Mouse (Mus musculus) heart, embryonic 11.5 days (tissue): ENCODE measurements at regions not wholly inside any gene's neighbourhood (a gene's known extent, or its start where the extent isn't known, plus 50 kb on each side); places are given as distances from the start of the nearest gene placed in this dataset.
A peak's percentile ranks its signal among the peaks of the same experiment; 100 is the strongest.

Source experiments
- ATAC-seq: fragments of 200-750 bp; cut with Nextera tagmentation; replicated peaks from 2 replicates; pipeline ENCODE4 v1.8.0; 2017; ENCODE audit warnings: moderate library complexity; ENCODE audit not compliant: insufficient number of reproducible peaks, low FRiP score, low TSS enrichment
- H3K27ac ChIP-seq: fragments of 300-500 bp; sonication (generic); 2 replicates; pipeline ENCODE4 v1.5.1; 2014; ENCODE audit warnings: mild to moderate bottlenecking, low read depth, low read length
- H3K27me3 ChIP-seq: fragments of 300-500 bp; sonication (generic); 2 replicates; pipeline ENCODE4 v1.6.1; 2014; ENCODE audit warnings: mild to moderate bottlenecking, low read length, mixed read lengths; ENCODE audit not compliant: control insufficient read depth, insufficient read depth
- H3K36me3 ChIP-seq: fragments of 300-500 bp; sonication (generic); 2 replicates; pipeline ENCODE4 v1.6.1; 2014; ENCODE audit warnings: mild to moderate bottlenecking, low read length, moderate library complexity, mixed read lengths; ENCODE audit not compliant: control insufficient read depth, insufficient read depth
- H3K4me1 ChIP-seq: fragments of 300-500 bp; sonication (generic); 2 replicates; pipeline ENCODE4 v1.6.1; 2014; ENCODE audit warnings: low read length; ENCODE audit not compliant: control insufficient read depth, insufficient read depth
- H3K4me2 ChIP-seq: fragments of 300-500 bp; sonication (generic); 2 replicates; pipeline ENCODE4 v1.6.1; 2014; ENCODE audit warnings: mild to moderate bottlenecking, moderate library complexity
- H3K4me3 ChIP-seq: fragments of 300-500 bp; sonication (generic); 2 replicates; pipeline ENCODE4 v1.5.1; 2014; ENCODE audit warnings: low read depth, low read length
- H3K9ac ChIP-seq: fragments of 300-500 bp; sonication (generic); 2 replicates; pipeline ENCODE4 v1.6.1; 2014; ENCODE audit warnings: mild to moderate bottlenecking, low read depth, low read length, moderate library complexity
- H3K9me3 ChIP-seq: fragments of 300-500 bp; sonication (generic); replicated peaks from 2 replicates; pipeline ENCODE4 v1.6.1; 2016; ENCODE audit warnings: low read length; ENCODE audit not compliant: control insufficient read depth
- WGBS: fragments of 180-500 bp; shearing (Covaris S2); extraction: QIAGEN DNeasy Blood & Tissue Kit; methylation state at CpG from one replicate; pipeline ENCODE4 v1.1.7; 2014; ENCODE audit not compliant: insufficient replicate concordance; 5-methylcytosine and 5-hydroxymethylcytosine counted together

GRCm38 (mm10) chr9:122531806-122532205 is 180.4 kb downstream of the Abhd5 start:
- Histone ChIP-seq H3K27me3 (no peaks in the 10 kb centered on the region), H3K4me3 (no peak overlapping the region), H3K27ac (no peak overlapping the region), H3K9me3 (no peaks in the 10 kb centered on the region), H3K36me3 (no peaks in the 10 kb centered on the region), H3K4me1 (peaks cover 2% of the 10 kb centered on the region), H3K9ac (no peak overlapping the region), H3K4me2 (no peak overlapping the region)
- no peak for ATAC-seq
- 73% methylated on average over 2 of the region's 2 CpGs for WGBS

DNA sequence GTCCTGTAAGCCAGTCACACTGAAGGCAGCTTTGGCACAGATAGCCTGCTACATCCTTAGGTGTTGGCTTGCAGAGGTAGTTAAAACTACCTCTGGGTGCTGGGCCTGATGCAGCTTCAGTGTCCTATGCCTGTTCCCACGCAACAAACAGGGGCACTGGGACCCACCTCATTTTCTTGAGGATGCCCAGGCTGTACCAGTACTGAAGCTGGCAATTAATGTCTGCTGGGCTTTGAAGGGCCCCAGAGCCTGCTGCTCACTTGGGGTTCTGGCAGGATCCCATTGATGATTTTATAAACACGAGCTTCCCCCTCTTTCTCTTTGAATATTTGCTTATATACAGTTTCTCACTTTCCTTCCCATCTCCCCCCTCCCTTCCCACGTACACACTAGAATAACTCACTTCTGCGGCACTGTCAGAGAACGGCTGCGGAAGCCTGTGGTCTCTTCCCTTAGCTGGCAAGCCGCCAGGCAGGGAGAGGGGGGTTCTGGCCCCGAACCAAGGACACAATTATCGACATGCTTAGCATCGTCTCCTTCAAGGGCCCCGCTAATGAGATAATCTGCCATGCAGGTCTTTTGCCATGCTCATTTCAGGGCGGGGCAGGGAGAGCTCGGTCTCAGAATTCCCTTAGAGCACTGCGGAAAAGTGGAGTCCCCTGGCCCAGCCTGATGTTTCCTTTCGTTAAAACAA is 182.9 kb downstream of the Abhd5 start:
- no peaks in the 10 kb centered on the region for H3K9me3 ChIP-seq
- 42% methylated on average over 15 of the region's 15 CpGs for WGBS
- no peak overlapping the region for H3K4me2 ChIP-seq

GRCm38 (mm10) chr9:122534965-122535364 is 183.6 kb downstream of the Abhd5 start:
- peaks cover 2% of the 10 kb centered on the region for H3K4me1 ChIP-seq
- no peak overlapping the region for H3K27ac ChIP-seq
- no peak overlapping the region for H3K9ac ChIP-seq
- no peaks in the 10 kb centered on the region for H3K9me3 ChIP-seq
- no peaks in the 10 kb centered on the region for H3K27me3 ChIP-seq
- H3K4me3 ChIP-seq = no peak overlapping the region
- no peak overlapping the region for H3K4me2 ChIP-seq
- WGBS = 67% methylated on average over 2 of the region's 2 CpGs
- ATAC-seq = no peak
- H3K36me3 ChIP-seq = no peaks in the 10 kb centered on the region

More for the DNA sequence above, 182.9 kb downstream of the Abhd5 start:
- H3K27ac ChIP-seq = no peak overlapping the region
- peaks cover 2% of the 10 kb centered on the region for H3K4me1 ChIP-seq
- H3K36me3 ChIP-seq = no peaks in the 10 kb centered on the region
- no peak overlapping the region for H3K9ac ChIP-seq
- no peak for ATAC-seq
- H3K4me3 ChIP-seq = no peak overlapping the region
- no peaks in the 10 kb centered on the region for H3K27me3 ChIP-seq

GRCm38 (mm10) chr9:122540091-122540490 is 188.7 kb downstream of the Abhd5 start:
- ATAC-seq = no peak
- H3K9me3 ChIP-seq = no peaks in the 10 kb centered on the region

DNA sequence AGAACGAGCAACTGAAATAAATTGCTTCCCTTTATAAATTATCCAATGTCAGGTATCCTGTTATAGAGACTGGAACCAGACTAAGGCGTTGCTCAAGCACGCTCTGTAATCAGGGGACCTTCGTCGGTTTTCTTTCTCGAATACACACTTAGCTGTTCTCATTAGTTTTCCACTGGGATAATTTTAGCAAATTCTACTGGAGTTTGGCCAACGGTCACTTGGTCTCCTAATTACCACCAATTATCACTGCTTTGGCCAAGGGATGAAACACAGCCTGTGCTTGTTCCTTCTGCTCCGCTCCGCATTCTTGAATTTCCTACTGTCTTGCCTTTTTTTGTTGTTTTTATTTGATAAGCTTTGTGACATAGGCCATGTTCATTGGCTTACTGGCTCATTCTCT is 191.1 kb upstream of the Topaz1 start:
- no peak for ATAC-seq
- Histone ChIP-seq H3K9me3 (no peaks in the 10 kb centered on the region), H3K4me2 (no peak overlapping the region), H3K9ac (no peak overlapping the region), H3K27ac (no peak overlapping the region), H3K4me1 (no peaks in the 10 kb centered on the region), H3K4me3 (no peak overlapping the region), H3K27me3 (no peaks in the 10 kb centered on the region), H3K36me3 (no peaks in the 10 kb centered on the region)
- WGBS = 78% methylated on average over 9 of the region's 9 CpGs

More at GRCm38 (mm10) chr9:122540091-122540490, 188.7 kb downstream of the Abhd5 start:
- Histone ChIP-seq H3K36me3 (no peaks in the 10 kb centered on the region), H3K27me3 (no peaks in the 10 kb centered on the region), H3K4me3 (no peak overlapping the region), H3K27ac (no peak overlapping the region), H3K9ac (no peak overlapping the region), H3K4me1 (no peaks in the 10 kb centered on the region), H3K4me2 (no peak overlapping the region)
- 29% methylated on average over 3 of the region's 3 CpGs for WGBS

DNA sequence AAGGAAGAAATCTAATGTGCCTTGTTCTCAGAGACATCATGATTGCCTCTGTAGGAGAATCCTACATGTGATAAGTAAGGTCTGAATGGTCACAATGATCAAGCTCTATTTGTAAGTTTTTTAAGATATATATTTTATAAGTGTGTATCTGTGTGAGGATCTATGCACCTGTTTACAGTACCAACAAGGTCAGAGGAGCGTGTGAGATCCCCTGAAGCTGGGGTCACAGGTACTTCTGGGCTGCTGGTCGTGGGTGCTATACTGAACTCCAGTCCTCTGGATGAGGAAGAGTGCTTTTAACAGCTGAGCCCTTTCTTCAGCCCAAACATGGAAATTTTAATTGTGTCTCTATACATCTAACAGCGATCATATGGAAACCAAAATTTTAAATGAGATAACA is 181.1 kb upstream of the Topaz1 start:
- no peak overlapping the region for H3K27ac ChIP-seq
- ATAC-seq = no peak
- peaks cover 49% of the 10 kb centered on the region for H3K27me3 ChIP-seq
- no peaks in the 10 kb centered on the region for H3K36me3 ChIP-seq
- no peaks in the 10 kb centered on the region for H3K9me3 ChIP-seq
- no peak overlapping the region for H3K4me3 ChIP-seq
- 63% methylated on average over 3 of the region's 3 CpGs for WGBS
- H3K4me2 ChIP-seq = no peak overlapping the region
- peaks cover 9% of the 10 kb centered on the region for H3K4me1 ChIP-seq
- H3K9ac ChIP-seq = no peak overlapping the region

GRCm38 (mm10) chr9:122568691-122569441 is 178.3 kb upstream of the Topaz1 start:
- no peak for ATAC-seq
- Histone ChIP-seq H3K27ac (no peak overlapping the region), H3K4me2 (peak overlapping the region; percentile 81), H3K9me3 (no peaks in the 10 kb centered on the region), H3K4me3 (peak overlapping the region; percentile 43), H3K9ac (no peak overlapping the region), H3K36me3 (no peaks in the 10 kb centered on the region), H3K4me1 (peaks cover 9% of the 10 kb centered on the region), H3K27me3 (peaks cover 71% of the 10 kb centered on the region)
- WGBS = under 1% methylated on average over 61 of the region's 68 CpGs

GRCm38 (mm10) chr9:122569511-122570455 is 177.4 kb upstream of the Topaz1 start:
- H3K4me1 ChIP-seq = peaks cover 9% of the 10 kb centered on the region
- under 1% methylated on average over 48 of the region's 48 CpGs for WGBS
- no peak overlapping the region for H3K9ac ChIP-seq
- H3K4me2 ChIP-seq = peak overlapping the region; percentile 81
- no peak for ATAC-seq
- no peaks in the 10 kb centered on the region for H3K9me3 ChIP-seq
- H3K36me3 ChIP-seq = no peaks in the 10 kb centered on the region
- peak overlapping the region; percentile 43 for H3K4me3 ChIP-seq
- no peak overlapping the region for H3K27ac ChIP-seq
- peaks cover 74% of the 10 kb centered on the region for H3K27me3 ChIP-seq
